Mouse (Mus musculus) lung, postnatal 0 days (tissue): ENCODE measurements at regions not wholly inside any gene's neighbourhood (a gene's known extent, or its start where the extent isn't known, plus 50 kb on each side); places are given as distances from the start of the nearest gene placed in this dataset.
"Not testable (repeated sequence)": the region's sequence is repeated elsewhere in the genome, so short reads cannot be mapped to it uniquely, and the experiment has no call there.

Experiments
- ATAC-seq: fragments of 200-750 bp; cut with Nextera tagmentation; 2 replicates; pipeline ENCODE4 v1.8.0; 2017; ENCODE audit warnings: moderate library complexity
- DNase-seq: peaks from one replicate; pipeline ENCODE4 v3.0.0-alpha.2; 2016; ENCODE audit warnings: low spot score
- H3K27ac ChIP-seq: fragments of 300-500 bp; sonication (generic); 2 replicates; pipeline ENCODE4 v1.5.1; 2014; ENCODE audit warnings: antibody characterized with exemption, mild to moderate bottlenecking, low read length, mixed read lengths
- H3K27me3 ChIP-seq: fragments of 300-500 bp; sonication (generic); replicated peaks from 2 replicates; pipeline ENCODE4 v1.6.1; 2014; ENCODE audit warnings: low read length, mixed read lengths; ENCODE audit not compliant: insufficient read depth
- H3K36me3 ChIP-seq: fragments of 300-500 bp; sonication (generic); 2 replicates; pipeline ENCODE4 v1.6.1; 2014; ENCODE audit warnings: low read length, mixed read lengths; ENCODE audit not compliant: insufficient read depth
- H3K4me1 ChIP-seq: fragments of 300-500 bp; sonication (generic); 2 replicates; pipeline ENCODE4 v1.6.1; 2014; ENCODE audit warnings: antibody characterized with exemption, low read depth, low read length, mixed read lengths; ENCODE audit not compliant: insufficient read depth
- H3K4me2 ChIP-seq: fragments of 300-500 bp; sonication (generic); replicated peaks from 2 replicates; pipeline ENCODE4 v1.6.1; 2014; ENCODE audit warnings: low read depth, mild to moderate bottlenecking, low read length, moderate library complexity, mixed read lengths
- H3K4me3 ChIP-seq: fragments of 300-500 bp; sonication (generic); 2 replicates; pipeline ENCODE4 v1.5.1; 2014; ENCODE audit warnings: low read depth, low read length
- H3K9ac ChIP-seq: fragments of 300-500 bp; sonication (generic); replicated peaks from 2 replicates; pipeline ENCODE4 v1.6.1; 2014; ENCODE audit warnings: low read depth, mild to moderate bottlenecking
- H3K9me3 ChIP-seq: fragments of 300-500 bp; sonication (generic); 2 replicates; pipeline ENCODE4 v1.6.1; 2016; ENCODE audit warnings: low read length, mixed read lengths
- CTCF ChIP-seq: IDR thresholded peaks from 2 replicates; pipeline ENCODE4 v1.5.1; 2016; ENCODE audit warnings: antibody characterized with exemption, mild to moderate bottlenecking
- EP300 ChIP-seq: IDR thresholded peaks from 2 replicates; pipeline ENCODE4 v1.6.1; 2016; ENCODE audit warnings: antibody characterized with exemption, mild to moderate bottlenecking, control low read depth
- WGBS: fragments of 180-500 bp; shearing (Covaris S2); extraction: QIAGEN DNeasy Blood & Tissue Kit; methylation state at CpG from one replicate; pipeline ENCODE4 v1.1.7; 2014; 5-methylcytosine and 5-hydroxymethylcytosine counted together

DNA sequence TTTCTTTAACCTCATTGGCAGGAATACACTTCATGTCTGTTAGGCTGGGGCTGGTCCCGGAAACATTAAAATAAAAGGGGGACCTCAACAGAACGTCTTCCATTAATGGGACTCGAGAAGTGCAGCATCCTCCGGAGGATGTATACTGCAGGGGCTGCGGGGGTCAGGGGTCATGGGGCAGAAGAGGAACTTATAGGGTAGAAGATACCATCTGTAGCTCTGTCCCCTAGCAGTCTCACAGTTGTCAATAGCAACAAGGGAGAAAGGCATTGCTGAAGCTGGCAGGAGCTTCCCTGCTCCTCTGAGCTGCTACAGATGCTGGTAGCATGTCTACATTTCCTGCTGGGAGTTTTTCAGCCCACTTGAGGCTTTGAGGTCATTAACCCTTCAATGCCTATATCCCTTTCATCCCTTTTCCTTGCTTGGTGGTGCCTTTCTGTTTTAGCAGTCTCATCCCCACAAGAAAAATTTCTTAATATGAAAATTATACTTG, 198.1 kb downstream of the Alg10b start:
- Histone ChIP-seq H3K36me3 (no peaks in the 10 kb centered on the region), H3K27me3 (no peaks in the 10 kb centered on the region), H3K4me2 (no peak overlapping the region), H3K4me3 (no peak overlapping the region), H3K9me3 (no peaks in the 10 kb centered on the region), H3K27ac (no peak overlapping the region), H3K4me1 (no peaks in the 10 kb centered on the region), H3K9ac (no peak overlapping the region)
- DNase-seq (no peak), ATAC-seq (no peak)
- TF ChIP-seq EP300 (no peak), CTCF (no peak)
- WGBS, result 43% methylated on average over 5 of the region's 5 CpGs

DNA sequence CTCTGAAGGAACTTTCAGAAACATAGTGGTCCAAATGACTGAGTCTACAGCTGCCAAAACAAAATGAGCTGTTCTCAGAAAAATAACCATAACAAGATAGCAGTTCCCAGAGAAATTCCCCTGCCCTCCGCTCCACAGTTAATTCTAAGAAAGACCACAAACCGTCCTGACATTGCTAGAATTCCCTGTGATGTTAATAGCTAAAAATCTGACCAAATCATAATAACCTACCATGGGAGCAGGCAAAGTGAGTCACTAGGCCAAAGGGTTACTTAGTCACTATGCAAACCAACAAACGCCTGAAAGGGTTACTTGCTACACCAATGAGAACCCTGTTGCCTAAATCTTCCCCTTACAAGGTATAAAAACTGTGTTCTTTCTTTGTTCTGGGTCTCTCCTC, 206.9 kb downstream of the Alg10b start:
- H3K27ac ChIP-seq, H3K4me1 ChIP-seq, H3K4me3 ChIP-seq, H3K9ac ChIP-seq, ATAC-seq, H3K9me3 ChIP-seq, H3K4me2 ChIP-seq, DNase-seq, H3K36me3 ChIP-seq, H3K27me3 ChIP-seq: not testable (repeated sequence)
- 83% methylated on average over 3 of the region's 3 CpGs for WGBS

DNA sequence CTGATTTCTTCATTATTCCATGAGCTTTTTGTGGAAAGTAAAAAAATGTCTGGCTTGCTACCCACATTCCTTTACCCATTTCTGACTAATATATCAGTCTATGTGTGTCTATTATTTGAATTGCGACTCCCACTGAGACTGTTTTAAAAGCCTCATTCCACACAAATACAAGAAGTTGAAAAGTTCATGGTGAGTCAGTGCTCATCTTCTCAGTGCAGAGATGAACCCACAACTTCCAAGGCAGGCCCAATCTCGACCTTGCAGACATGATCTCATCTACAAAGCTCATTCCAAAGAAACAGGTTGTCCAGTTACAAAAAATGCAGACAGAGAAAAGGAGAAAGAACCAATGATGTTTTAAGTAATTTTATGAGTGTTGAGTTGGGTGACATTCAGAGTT, 208.0 kb downstream of the Alg10b start:
- DNase-seq (no peak), ATAC-seq (no peak)
- H3K36me3 ChIP-seq, result no peaks in the 10 kb centered on the region
- TF ChIP-seq CTCF, result no peak
- WGBS, result 59% methylated on average over 2 of the region's 2 CpGs
- H3K9me3 ChIP-seq, result no peaks in the 10 kb centered on the region
- H3K4me3 ChIP-seq, result no peak overlapping the region
- no peak overlapping the region for H3K27ac ChIP-seq
- H3K4me1 ChIP-seq, result no peaks in the 10 kb centered on the region
- no peak overlapping the region for H3K9ac ChIP-seq
- H3K27me3 ChIP-seq, result no peaks in the 10 kb centered on the region
- H3K4me2 ChIP-seq, result no peak overlapping the region

DNA sequence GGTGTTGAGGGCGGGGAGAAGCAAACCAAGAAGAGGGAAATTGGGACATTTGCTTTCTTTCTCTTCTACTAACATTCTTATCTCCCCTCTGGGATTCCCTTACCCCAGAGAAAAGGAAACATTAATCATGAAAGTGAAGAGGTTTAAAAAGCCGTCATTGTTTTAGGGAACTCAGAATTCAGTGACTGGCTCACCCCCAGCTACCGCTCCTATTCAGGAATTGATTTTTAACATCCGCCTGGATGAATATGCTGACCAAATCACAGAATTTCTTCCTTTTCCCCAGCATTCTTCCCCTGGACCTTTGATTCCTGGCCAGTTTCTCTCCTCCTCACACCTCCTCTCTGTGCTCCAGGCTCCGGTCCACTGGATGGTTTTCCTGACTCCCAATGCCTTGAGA, 211.2 kb downstream of the Alg10b start:
- TF ChIP-seq CTCF (no peak), EP300 (no peak)
- H3K9me3 ChIP-seq, result no peaks in the 10 kb centered on the region
- H3K27ac ChIP-seq, result no peak overlapping the region
- no peak overlapping the region for H3K4me2 ChIP-seq
- DNase-seq, result no peak
- no peak overlapping the region for H3K9ac ChIP-seq
- H3K36me3 ChIP-seq, result no peaks in the 10 kb centered on the region
- 11% methylated on average over 5 of the region's 5 CpGs for WGBS
- H3K4me3 ChIP-seq, result no peak overlapping the region
- H3K4me1 ChIP-seq, result no peaks in the 10 kb centered on the region
- no peaks in the 10 kb centered on the region for H3K27me3 ChIP-seq
- no peak for ATAC-seq
